Mouse (Mus musculus) c-Kit-positive CD71-negative TER-119-negative erythroid progenitor cells, embryonic 14.5 days (primary cell): ENCODE data around the gene Ect2.

Source experiments
- DNase-seq: peaks from one replicate; pipeline ENCODE4 v3.0.0-alpha.2; 2013; ENCODE audit warnings: low read depth

The Ect2 gene

DNA sequence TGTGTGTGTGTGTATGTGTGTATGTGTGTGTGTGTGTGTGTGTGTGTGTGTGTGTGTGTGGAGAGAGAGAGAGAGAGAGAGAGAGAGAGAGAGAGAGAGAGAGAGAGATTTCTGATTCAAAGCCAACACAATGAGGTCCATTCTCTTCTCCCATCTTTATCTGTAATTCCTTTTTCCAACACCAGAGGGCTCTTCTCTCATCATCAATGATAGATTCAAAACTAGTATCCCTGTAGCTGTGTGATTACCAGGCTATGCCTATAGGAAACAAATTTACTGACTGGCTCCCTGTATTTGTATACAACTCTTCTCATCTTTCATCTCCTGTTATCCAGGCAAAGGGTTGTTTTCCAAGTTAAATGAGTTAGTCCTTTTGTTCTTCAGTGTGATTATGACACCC lies 86.5 kb downstream of the Ect2 start:
- DNase-seq: peak; percentile 23

DNA sequence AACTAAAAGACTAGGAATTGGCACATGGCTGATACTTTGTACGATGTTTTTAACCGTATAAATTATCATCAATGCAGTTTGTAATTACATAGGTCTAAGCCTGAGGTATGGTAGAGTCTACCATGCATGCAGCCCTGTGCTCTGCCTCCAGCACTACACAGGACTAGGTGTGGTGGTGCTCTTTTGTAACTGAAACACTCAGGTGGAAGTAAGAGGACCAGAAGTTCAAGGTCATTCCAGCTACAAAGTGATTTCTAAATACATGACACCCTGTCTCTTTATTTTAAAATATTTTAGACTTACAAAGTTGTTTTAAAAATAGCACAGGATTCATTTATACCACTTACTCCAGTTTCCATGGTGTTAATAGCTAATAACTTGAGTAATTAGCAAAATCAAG lies 88.8 kb downstream of the Ect2 start:
- DNase-seq: no peak

DNA sequence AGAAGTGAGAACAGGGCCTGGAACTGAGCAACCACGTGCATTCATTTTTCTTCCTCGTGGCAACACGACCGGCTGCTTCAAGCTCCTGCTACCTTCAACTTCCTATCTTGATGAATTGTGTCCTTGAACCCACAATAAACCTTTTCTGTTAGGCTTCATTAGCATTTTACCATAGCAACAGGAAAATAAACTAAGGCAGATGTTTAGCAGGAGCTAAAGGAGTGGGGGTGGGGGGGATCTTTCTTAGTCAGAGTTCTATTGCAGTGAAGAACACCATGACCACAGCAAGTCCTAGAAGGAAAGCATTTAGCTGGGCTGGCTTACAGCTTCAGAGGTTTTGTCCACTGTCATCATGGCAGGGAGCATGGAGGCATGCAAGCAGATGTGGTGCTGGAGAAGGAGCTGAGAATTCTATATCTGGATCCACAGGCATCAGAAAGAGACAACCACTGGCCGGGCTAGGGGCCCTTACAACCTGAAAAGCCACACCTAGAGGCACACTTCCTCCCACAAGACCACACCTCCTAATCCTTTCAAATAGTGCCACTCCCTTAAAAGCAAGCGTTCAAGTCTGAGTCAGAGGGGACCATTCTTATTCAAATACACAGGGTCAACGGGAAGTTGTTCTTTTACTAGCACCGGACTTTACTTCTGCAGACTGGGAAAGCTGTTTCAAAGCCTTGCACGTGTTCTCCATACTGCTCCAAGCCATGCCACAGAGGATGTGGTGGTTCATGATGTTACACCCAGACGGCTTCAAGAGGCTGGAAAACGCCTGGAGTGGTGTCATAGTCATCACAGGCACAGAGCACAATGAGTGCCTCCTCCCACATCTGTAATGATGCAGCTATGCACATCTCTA lies 90.0 kb downstream of the Ect2 start:
- DNase-seq: no peak

DNA sequence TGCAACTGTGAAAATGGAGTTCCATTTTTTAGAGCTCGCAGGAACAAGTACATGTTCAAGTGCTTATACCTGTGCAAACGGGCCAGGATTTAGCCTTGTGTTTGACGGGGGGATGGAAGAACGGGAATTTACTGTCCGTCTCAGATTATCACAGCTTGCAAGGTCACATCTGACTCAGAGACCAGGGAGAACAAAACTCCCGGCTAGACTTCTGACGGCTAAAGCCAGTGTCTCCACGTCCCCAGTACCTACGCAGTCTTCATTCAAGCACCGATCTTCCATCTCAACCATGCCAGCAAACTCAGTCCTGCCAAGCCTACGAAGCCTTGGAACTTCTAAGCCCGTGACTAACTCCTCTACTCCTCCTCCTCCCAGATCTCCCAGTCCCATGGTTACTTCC lies 93.2 kb downstream of the Ect2 start:
- no peak for DNase-seq

DNA sequence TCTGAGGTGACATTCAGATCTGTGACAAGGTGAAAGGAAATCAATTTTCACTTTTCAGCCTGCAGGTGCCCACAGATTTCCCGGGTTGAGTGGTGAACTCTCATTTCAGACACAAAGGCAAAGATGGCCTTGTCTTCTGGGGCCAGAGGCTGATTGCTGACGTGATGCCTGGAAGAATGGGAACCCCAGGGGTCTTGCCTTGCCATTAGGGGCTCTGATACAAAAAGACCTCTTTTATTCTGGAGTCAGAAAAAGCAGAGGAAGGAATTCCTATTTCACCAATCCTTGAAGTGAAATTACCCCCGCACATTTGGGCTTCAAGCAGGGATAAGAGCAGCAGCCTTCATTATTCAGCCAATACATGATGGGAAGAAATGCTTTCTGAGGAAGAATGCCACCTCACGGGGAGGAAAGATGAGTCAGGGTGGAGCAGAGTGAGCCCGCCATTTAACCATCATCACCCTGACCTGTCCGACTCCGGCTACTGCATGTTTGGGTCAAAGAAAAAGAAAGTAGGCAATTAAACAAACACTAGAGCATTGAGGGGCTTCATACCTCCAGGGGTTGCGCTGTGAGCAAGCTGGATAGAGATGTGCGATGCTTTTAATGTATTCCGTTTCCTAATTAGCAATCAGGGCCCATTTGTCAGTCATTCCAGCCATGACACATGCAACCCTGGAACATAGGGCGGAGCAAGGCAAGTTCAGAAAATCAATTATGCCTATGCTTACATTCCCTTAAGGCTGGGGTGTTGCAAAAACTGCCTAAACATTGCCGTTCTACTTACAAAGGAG lies 94.0 kb downstream of the Ect2 start:
- DNase-seq: no peak

DNA sequence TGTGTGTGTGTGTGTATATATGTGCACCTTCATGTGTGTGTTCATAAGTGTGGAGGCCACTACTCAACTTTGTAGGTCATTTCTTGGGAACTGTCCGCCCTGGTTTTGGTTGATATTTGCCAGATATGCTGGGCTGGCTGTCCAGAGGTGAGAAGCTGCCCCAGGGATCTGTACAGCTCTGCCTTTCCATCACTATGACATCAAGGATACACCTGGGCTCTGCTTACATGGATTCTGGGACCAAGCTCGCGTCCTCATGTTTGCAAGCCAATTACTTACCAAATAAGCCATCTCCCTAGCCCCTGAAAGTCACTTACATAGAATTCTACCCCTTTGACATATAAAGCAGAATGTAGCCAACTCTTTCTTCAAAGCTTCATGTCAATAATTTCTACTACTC lies 98.2 kb downstream of the Ect2 start:
- no peak for DNase-seq

DNA sequence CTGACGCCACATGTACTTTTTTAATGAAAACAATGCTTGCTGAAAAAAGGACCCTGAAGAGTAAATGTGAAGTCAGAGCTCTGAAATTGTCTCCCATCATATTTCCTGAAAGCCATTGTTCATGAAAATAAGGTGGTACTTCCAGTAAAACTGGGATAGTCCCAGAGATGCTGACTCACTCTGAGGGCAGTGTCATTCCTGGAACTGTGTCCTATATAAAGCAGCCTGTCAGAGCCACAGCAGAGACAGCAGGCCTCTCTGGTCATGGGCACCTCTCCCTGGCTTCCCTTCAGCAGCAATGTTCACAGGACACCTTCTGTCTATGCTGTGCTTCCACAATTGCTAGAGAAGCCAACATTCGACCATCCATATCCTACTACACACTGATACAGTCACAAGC lies 98.9 kb downstream of the Ect2 start:
- DNase-seq: no peak
